Mouse (Mus musculus): ENCODE data around the gene Fancc.

DNA sequence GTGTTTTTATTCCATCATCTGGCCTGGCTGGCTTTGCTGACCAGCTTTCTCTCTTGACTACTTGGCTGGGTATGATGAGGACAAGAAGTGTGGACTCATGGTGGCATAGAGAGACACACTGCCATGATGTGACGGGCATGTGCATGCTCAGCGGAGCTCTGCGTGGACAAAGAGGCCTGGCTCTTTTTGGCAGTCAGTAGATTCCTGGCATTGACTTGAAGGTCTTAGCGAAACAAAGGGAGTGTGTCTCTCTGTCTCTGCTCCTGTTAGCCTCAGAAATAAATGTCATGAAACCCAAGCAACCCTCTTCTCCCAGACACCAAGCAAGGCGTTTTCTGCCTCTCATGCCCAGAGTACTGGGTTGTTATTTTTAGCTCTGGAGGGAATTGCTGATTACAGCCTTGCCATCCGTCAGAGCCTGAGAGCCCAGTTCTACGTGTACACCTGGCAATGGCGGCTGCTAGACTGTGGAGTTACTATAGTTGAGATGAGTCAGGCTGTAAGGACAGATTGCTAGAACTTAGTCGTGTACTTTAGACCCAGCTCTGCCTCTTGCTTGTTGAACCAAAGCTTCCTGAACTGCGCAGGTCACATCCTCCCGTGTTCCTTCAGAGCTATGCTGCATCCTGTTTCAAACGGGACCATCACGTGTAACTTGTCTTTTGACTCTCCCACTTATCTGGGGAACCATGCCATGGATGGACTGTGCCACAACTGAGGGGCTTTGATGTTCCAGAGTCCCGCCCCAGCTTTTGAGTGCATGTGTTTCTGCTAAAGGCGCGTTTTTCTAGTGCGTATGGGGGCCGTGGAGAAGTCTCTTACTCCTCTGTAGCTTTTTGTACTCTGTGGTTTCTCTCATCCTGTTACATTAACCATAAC lies 236.1 kb downstream of the Fancc start:
- no peak for TF ChIP-seq CTCF (conservative IDR thresholded peaks at IDR 0.05; ENCODE audit: insufficient read depth, insufficient read length, low read depth, low read length)
- no peak for TF ChIP-seq POLR2A (IDR thresholded peaks at IDR 0.05; ENCODE audit: low read depth, low read length)

Data from kidney, adult 2 months (tissue).